8 mouse cellular contexts compared by ENCODE assay signal in genomic region chr16:36040640-36041624, GRCm38 (mm10). TPM values are rescaled to one million over a fixed set of nuclear protein-coding genes. Genes with fewer than 3 reads are reported as not detected.
DNase-seq lines count a peak whose midpoint lies in the region; ATAC-seq lines count a peak whose summit lies in the region.

Wdr5b (plus strand) TSS chr16:36041190.

- H3K4me1 ChIP-seq in brown adipose tissue, adult 24 weeks (ENCODE audit: control insufficient read depth, insufficient read depth, insufficient read length, low read length) = peaks cover 8% of the 10 kb centered on the region
- peaks cover 36% of the 10 kb centered on the region for H3K4me1 ChIP-seq in heart, embryonic 13.5 days
- peaks cover 25% of the 10 kb centered on the region for H3K4me1 ChIP-seq in liver, embryonic 12.5 days
- H3K4me1 ChIP-seq in stomach, embryonic 15.5 days = peaks cover 8% of the 10 kb centered on the region

- peaks cover 48% of the 10 kb centered on the region for H3K36me3 ChIP-seq in heart, embryonic 13.5 days
- H3K36me3 ChIP-seq in liver, embryonic 12.5 days = peaks cover 53% of the 10 kb centered on the region
- peaks cover 15% of the 10 kb centered on the region for H3K36me3 ChIP-seq in stomach, embryonic 15.5 days

- no peaks in the 10 kb centered on the region for H3K9me3 ChIP-seq in heart, embryonic 13.5 days
- no peaks in the 10 kb centered on the region for H3K9me3 ChIP-seq in liver, embryonic 12.5 days (replicated peaks)
- no peaks in the 10 kb centered on the region for H3K9me3 ChIP-seq in stomach, embryonic 15.5 days

- peak; percentile 79 for ATAC-seq in heart, embryonic 13.5 days (ENCODE audit: extremely low read depth, insufficient number of reproducible peaks, low FRiP score, low TSS enrichment)
- ATAC-seq in liver, embryonic 12.5 days = peak; percentile 97
- ATAC-seq in stomach, embryonic 15.5 days (ENCODE audit: insufficient read depth, low FRiP score, low read depth) = peak; percentile 97

- peak; percentile 97 for DNase-seq in CD4-positive, CD25-positive, alpha-beta regulatory T cell, adult 2 months (ENCODE audit: low read depth, low spot score)
- peak; percentile 82 for DNase-seq in fat pad, adult 2 months (ENCODE audit: extremely low read depth, low read depth, low spot score)
- peak; percentile 93 for DNase-seq in kidney, postnatal 10 days
- DNase-seq in natural killer cell, adult 2 months (ENCODE audit: low spot score in 2 of 2) = peak; percentile 85 to 88

- H3K27me3 ChIP-seq in heart, embryonic 13.5 days (replicated peaks) = no peaks in the 10 kb centered on the region
- H3K27me3 ChIP-seq in liver, embryonic 12.5 days (replicated peaks) = no peaks in the 10 kb centered on the region
- H3K27me3 ChIP-seq in stomach, embryonic 15.5 days (replicated peaks) = no peaks in the 10 kb centered on the region

- H3K9ac ChIP-seq in heart, embryonic 13.5 days = peak within 1 kb of the TSS; percentile 88
- peak within 1 kb of the TSS; percentile 84 for H3K9ac ChIP-seq in liver, embryonic 12.5 days
- peak within 1 kb of the TSS; percentile 44; the same call in 1 of the 2 replicates for H3K9ac ChIP-seq in stomach, embryonic 15.5 days

- WGBS in heart, embryonic 13.5 days = 3% methylated on average over 39 of the region's 39 CpGs
- 1% methylated on average over 39 of the region's 39 CpGs for WGBS in liver, embryonic 12.5 days (ENCODE audit: insufficient replicate concordance)
- WGBS in stomach, embryonic 15.5 days = 2% methylated on average over 39 of the region's 39 CpGs

- peak within 1 kb of the TSS; percentile 79 for H3K4me2 ChIP-seq in heart, embryonic 13.5 days
- peak within 1 kb of the TSS; percentile 85 for H3K4me2 ChIP-seq in liver, embryonic 12.5 days
- peak within 1 kb of the TSS; percentile 80 for H3K4me2 ChIP-seq in stomach, embryonic 15.5 days

- H3K4me3 ChIP-seq in brown adipose tissue, adult 24 weeks (ENCODE audit: insufficient read depth, low read depth, low read length) = peak within 1 kb of the TSS; percentile 85
- H3K4me3 ChIP-seq in heart, embryonic 13.5 days = peak within 1 kb of the TSS; percentile 66
- H3K4me3 ChIP-seq in liver, embryonic 12.5 days = peak within 1 kb of the TSS; percentile 75
- H3K4me3 ChIP-seq in stomach, embryonic 15.5 days (replicated peaks) = peak within 1 kb of the TSS; percentile 54

- peak within 1 kb of the TSS; percentile 48 for H3K27ac ChIP-seq in brown adipose tissue, adult 24 weeks (replicated peaks; ENCODE audit: low read depth, low read length)
- peak within 1 kb of the TSS; percentile 92 for H3K27ac ChIP-seq in heart, embryonic 13.5 days (replicated peaks)
- peak within 1 kb of the TSS; percentile 86 for H3K27ac ChIP-seq in liver, embryonic 12.5 days
- H3K27ac ChIP-seq in stomach, embryonic 15.5 days = peak within 1 kb of the TSS; percentile 77

RNA-seq across cellular contexts. Expression of gene Wdr5b, which starts in this region (rescaled TPM):
- 3.3 and 4.1 TPM in 2 replicates for polyA plus RNA-seq in brown adipose tissue, adult 24 weeks (2012; ENCODE audit: insufficient read depth, insufficient read length, missing spikeins)
- 6.2 and 6.7 TPM in 2 replicates for polyA plus RNA-seq in heart, embryonic 13.5 days (2015; fragmentation: Nextera tagmentation; extraction: Ambion mirVana)
- polyA plus RNA-seq in liver, embryonic 12.5 days (2016; fragmentation: Nextera tagmentation; extraction: Ambion mirVana) = 3.6 and 4.0 TPM in 2 replicates
- polyA plus RNA-seq in stomach, embryonic 15.5 days (2015; fragmentation: Nextera tagmentation; extraction: Ambion mirVana) = 8.5 and 9.1 TPM in 2 replicates

Comparison
In these comparisons a context has a peak if more than half of its experiments do, and no peak if none do; other contexts are left out.
1. Peak in every context shown above with its lines: DNase-seq, ATAC-seq, H3K4me3 ChIP-seq and H3K27ac ChIP-seq.